Mouse (Mus musculus) midbrain, embryonic 12.5 days (tissue): ENCODE measurements around the gene Fbxl15. TPM values are rescaled to one million over a fixed set of nuclear protein-coding genes. Genes with fewer than 3 reads are reported as not detected.

Experiments
- ATAC-seq: fragments of 200-750 bp; cut with Nextera tagmentation; 2 replicates; pipeline ENCODE4 v1.8.0; 2017; ENCODE audit warnings: low read depth, moderate TSS enrichment, moderate library complexity; ENCODE audit not compliant: low FRiP score
- H3K27ac ChIP-seq: fragments of 300-500 bp; sonication (generic); replicated peaks from 2 replicates; pipeline ENCODE4 v1.5.1; 2016; ENCODE audit warnings: mild to moderate bottlenecking
- H3K27me3 ChIP-seq: fragments of 300-500 bp; sonication (generic); 2 replicates; pipeline ENCODE4 v1.6.1; 2016; ENCODE audit warnings: mild to moderate bottlenecking
- H3K36me3 ChIP-seq: fragments of 300-500 bp; sonication (generic); 2 replicates; pipeline ENCODE4 v1.6.1; 2016
- H3K4me1 ChIP-seq: fragments of 300-500 bp; sonication (generic); 2 replicates; pipeline ENCODE4 v1.6.1; 2016
- H3K4me2 ChIP-seq: fragments of 300-500 bp; sonication (generic); replicated peaks from 2 replicates; pipeline ENCODE4 v1.6.1; 2016; ENCODE audit warnings: mild to moderate bottlenecking, moderate library complexity
- H3K4me3 ChIP-seq: fragments of 300-500 bp; sonication (generic); 2 replicates; pipeline ENCODE4 v1.5.1; 2016; ENCODE audit warnings: mild to moderate bottlenecking
- H3K9ac ChIP-seq: fragments of 300-500 bp; sonication (generic); replicated peaks from 2 replicates; pipeline ENCODE4 v1.6.1; 2016; ENCODE audit warnings: mild to moderate bottlenecking, moderate library complexity
- H3K9me3 ChIP-seq: fragments of 300-500 bp; sonication (generic); 2 replicates; pipeline ENCODE4 v1.6.1; 2016; ENCODE audit warnings: mild to moderate bottlenecking
- WGBS: fragments of 180-500 bp; shearing (Covaris S2); methylation state at CpG from one replicate; pipeline ENCODE4 v1.1.7; 2016; 5-methylcytosine and 5-hydroxymethylcytosine counted together
- microRNA counts: library from miRNA; unstranded; fragments of <30 nt; microRNA quantifications from one replicate; lab custom pipeline; 2017
- microRNA-seq: library from miRNA; unstranded; fragments of <30 nt; microRNA quantifications from one replicate; pipeline ENCODE4, GENCODE M21; 2017
- polyA plus RNA-seq: library from polyadenylated mRNA; unstranded; fragments of >200 nt; fragmentation: Nextera tagmentation; extraction: Ambion mirVana; gene quantifications from 2 replicates; pipeline ENCODE4 v1.2.1, GENCODE M21; 2016

The Fbxl15 gene
- polyA plus RNA-seq, 1 experiment from 2014 or later: 32.6 TPM

DNA sequence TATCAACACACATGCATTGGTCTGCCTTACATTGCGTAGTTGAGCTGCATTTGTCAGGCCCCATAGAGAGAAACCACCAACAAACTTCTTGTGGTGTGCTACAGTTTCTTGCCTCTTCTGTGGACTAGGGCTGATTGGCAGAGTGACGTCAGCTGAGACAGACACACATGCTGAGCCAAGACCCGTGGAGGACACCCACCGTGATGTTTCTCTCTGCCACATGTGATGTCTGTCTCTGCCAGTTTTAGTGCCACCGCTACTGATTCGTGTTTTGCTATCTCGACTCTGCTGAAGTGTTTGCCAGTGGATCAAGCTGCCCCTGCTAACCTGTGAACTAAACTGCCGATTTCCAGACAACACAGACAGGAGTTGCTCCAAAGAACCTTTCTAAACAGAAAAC, 34.1 kb downstream of the Fbxl15 start:
- H3K4me2 ChIP-seq: no peak overlapping the region
- no peak for ATAC-seq

DNA sequence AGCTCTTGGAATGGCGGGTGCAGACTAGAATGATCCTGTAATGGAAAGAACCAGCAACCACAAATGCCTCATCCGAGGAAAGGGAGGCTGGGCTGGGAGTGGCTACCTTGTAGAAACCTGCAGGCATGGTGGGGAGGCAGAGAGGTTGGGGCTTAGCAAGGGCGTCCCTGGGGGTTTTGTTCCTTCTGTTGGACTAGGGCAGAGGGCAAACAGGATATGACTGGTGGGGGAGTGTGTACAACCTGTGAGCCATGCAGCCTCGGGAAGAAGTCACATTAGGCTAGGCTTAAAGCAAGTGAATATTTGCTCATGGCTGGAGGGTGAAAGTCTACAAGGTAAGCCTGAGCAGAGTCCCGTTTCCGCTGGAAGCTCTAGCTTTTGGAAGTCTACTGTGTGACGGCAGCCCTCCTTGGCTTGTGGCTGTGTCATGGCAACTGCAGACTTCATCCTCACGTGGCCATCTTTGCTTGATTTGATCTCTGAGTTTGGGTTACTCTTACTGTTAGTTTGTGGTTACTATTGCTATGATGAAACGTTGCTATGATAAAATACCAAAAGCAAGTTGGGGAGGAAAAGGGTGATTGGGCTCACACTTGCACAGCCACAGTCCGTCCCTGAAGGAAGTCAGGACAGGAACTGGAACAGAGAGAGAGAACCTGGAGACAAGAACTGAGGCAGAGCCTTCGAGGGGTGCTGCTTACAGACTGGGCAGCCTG, 35.5 kb downstream of the Fbxl15 start:
- ATAC-seq: no peak
- H3K9me3 ChIP-seq: no peaks in the 10 kb centered on the region
- no peaks in the 10 kb centered on the region for H3K36me3 ChIP-seq
- peaks cover 3% of the 10 kb centered on the region for H3K27me3 ChIP-seq
- no peak overlapping the region for H3K4me3 ChIP-seq
- H3K4me2 ChIP-seq: no peak overlapping the region
- H3K9ac ChIP-seq: no peak overlapping the region
- 91% methylated on average over 11 of the region's 11 CpGs for whole genome bisulfite sequencing
- no peak overlapping the region for H3K27ac ChIP-seq
- no peaks in the 10 kb centered on the region for H3K4me1 ChIP-seq

More for the DNA sequence above, 34.1 kb downstream of the Fbxl15 start:
- WGBS: 92% methylated on average over 8 of the region's 8 CpGs
- H3K9me3 ChIP-seq: no peaks in the 10 kb centered on the region
- no peak overlapping the region for H3K9ac ChIP-seq
- no peak overlapping the region for H3K4me3 ChIP-seq
- H3K27ac ChIP-seq: no peak overlapping the region
- no peaks in the 10 kb centered on the region for H3K36me3 ChIP-seq
- H3K27me3 ChIP-seq: peaks cover 17% of the 10 kb centered on the region
- peaks cover 4% of the 10 kb centered on the region for H3K4me1 ChIP-seq

DNA sequence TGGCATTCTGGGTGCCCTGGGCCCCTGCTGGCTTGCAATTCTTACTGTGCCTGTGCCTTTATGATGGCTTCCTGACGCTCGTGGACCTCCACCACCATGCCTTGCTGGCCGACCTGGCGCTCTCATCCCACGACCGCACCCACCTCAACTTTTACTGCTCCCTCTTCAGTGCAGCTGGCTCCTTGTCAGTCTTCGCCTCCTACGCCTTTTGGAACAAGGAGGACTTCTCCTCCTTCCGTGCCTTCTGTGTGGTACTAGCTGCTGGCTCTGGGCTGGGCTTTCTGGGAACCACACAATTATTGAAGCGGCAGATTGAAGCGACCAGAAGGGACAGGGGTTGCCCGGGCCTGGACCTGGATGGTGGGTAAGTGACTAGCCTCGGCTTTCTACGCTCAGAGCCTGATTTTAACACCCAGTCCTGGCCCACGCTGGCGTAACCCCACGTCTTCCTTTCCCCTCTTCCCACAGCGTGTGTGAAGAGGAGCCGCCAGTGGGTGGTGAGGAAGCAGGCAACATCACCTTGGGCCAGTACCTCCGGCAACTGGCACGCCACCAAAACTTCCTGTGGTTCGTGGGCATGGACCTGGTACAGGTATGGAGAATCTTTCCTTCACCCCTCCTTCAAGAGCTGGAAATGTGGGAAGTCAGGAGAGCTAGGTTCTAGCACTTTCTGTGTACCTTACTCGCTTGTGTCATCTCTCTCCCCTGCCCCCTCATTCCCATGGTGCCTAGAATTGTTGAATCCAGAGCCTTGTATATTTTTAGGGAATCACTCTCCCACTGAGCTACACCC, 40.0 kb downstream of the Fbxl15 start:
- 90% methylated on average over 23 of the region's 23 CpGs for WGBS
- no peaks in the 10 kb centered on the region for H3K9me3 ChIP-seq
- ATAC-seq: no peak

DNA sequence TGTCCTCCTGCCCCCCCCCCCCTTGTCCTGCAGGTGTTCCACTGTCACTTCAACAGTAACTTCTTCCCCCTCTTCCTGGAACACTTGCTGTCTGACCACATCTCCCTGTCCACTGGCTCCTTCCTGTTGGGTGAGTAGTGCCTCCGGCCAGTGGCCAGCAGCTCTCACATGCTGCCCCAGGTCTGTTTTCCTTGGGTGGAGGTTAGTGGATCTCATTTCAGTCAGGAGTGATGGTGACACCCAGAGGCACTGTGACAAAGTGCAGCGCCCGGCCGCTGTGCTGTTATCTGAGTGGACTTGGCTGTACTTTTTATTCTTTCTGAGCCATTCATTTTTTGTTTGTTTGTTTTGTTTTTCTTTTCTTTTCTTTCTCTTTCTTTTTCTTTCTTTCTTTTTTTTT, 41.2 kb downstream of the Fbxl15 start:
- no peaks in the 10 kb centered on the region for H3K27me3 ChIP-seq
- no peak for ATAC-seq

More for the DNA sequence above, 40.0 kb downstream of the Fbxl15 start:
- Histone ChIP-seq H3K9ac (no peak overlapping the region), H3K4me2 (no peak overlapping the region), H3K4me3 (no peak overlapping the region), H3K27me3 (no peaks in the 10 kb centered on the region), H3K36me3 (0 out of 2 replicates have a peak, but pooled peaks cover 3% of the 10 kb centered on the region), H3K4me1 (no peaks in the 10 kb centered on the region), H3K27ac (no peak overlapping the region)

DNA sequence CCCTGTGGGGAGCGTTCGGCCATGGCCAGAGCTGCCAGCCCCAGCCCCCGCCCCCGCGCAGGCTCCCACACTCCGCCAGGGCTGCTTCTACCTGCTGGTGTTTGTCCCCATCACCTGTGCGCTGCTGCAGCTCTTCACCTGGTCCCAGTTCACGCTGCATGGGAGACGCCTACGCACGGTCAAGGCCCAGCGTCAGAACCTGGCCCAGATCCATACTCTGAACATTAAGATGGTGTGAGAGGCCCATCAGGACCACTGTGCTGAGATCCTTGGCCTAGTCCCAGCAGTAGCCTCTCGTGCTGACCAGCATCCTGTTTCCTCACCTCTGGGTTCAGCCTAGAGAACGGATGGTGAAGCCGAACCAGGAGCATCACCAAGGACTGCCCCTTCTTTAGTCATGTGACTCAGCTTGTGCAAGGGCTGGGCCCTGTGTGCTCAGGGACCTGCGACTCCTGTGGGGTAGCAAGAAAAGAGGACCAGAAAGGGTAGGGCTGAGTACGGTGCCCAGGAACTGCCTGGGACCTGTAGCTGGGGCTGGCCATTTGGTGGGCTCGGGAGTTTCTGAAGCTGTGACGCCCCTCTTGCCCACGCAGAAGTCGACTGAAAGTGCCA, 46.6 kb downstream of the Fbxl15 start:
- no peak overlapping the region for H3K27ac ChIP-seq
- H3K27me3 ChIP-seq: no peaks in the 10 kb centered on the region
- H3K4me3 ChIP-seq: no peak overlapping the region
- H3K4me2 ChIP-seq: no peak overlapping the region
- no peak overlapping the region for H3K9ac ChIP-seq
- no peaks in the 10 kb centered on the region for H3K9me3 ChIP-seq
- no peak for ATAC-seq
- no peaks in the 10 kb centered on the region for H3K4me1 ChIP-seq
- 48% methylated on average over 21 of the region's 21 CpGs for WGBS
- peaks cover 41% of the 10 kb centered on the region for H3K36me3 ChIP-seq

More for the DNA sequence above, 41.2 kb downstream of the Fbxl15 start:
- Histone ChIP-seq H3K4me1 (no peaks in the 10 kb centered on the region), H3K4me2 (no peak overlapping the region), H3K36me3 (0 out of 2 replicates have a peak, but pooled peaks cover 3% of the 10 kb centered on the region), H3K9ac (no peak overlapping the region), H3K9me3 (no peaks in the 10 kb centered on the region), H3K4me3 (no peak overlapping the region), H3K27ac (no peak overlapping the region)
- 35% methylated on average over 4 of the region's 4 CpGs for WGBS

DNA sequence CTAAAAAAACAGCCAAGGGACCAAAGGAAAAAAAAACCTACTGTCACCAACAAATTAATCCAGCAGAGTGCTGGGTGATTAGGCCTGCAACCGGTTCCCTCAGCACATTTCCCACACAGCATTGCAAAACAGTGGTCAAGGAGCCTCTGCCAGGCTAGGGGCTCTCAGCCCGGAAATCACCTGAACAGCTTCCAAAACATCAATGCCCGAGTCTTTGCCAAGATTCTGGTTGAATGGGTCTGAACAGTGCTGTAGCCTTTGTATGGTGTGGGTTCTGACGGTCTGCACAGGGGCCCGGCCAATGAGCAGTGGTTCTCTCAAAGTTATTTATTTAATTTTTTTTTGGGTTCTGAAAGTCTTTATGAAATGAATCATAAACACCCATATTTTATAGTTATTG, 47.5 kb downstream of the Fbxl15 start:
- no peak for ATAC-seq
- Histone ChIP-seq H3K4me3 (no peak overlapping the region), H3K9me3 (no peaks in the 10 kb centered on the region), H3K36me3 (peaks cover 51% of the 10 kb centered on the region), H3K27ac (no peak overlapping the region), H3K9ac (no peak overlapping the region), H3K27me3 (no peaks in the 10 kb centered on the region), H3K4me2 (no peak overlapping the region), H3K4me1 (no peaks in the 10 kb centered on the region)
- 66% methylated on average over 5 of the region's 5 CpGs for WGBS

DNA sequence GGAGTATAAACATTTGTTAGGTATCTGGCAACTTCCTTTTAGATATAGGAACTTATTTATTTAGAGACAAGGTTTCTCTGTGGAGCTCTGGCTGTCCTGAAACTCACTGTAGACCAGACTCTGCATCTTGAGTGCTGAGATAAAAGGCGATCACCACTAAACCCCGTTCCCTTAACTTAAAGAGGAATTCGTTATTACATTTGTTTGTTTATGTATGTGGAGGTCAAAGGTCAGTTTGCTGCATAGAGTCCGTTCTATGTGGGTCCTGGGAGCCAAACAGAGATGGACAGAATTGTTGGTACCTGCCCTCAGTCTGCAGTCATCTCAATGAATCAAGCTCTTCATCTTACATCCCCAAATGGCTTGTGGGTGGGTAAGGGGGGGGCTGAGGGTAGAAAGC, 47.9 kb downstream of the Fbxl15 start:
- Histone ChIP-seq H3K4me2 (no peak overlapping the region), H3K9me3 (no peaks in the 10 kb centered on the region), H3K4me3 (no peak overlapping the region), H3K9ac (no peak overlapping the region), H3K27ac (no peak overlapping the region), H3K4me1 (no peaks in the 10 kb centered on the region), H3K27me3 (no peaks in the 10 kb centered on the region), H3K36me3 (peaks cover 55% of the 10 kb centered on the region)
- ATAC-seq: no peak
- 65% methylated on average over 4 of the region's 4 CpGs for WGBS

MicroRNAs encoded within 50 kb of the gene (microRNA counts, 519-probe panel; counts per million panel counts)
- not detected for microRNA mmu-miR-146b (lab: Ali Mortazavi, UCI)

Small RNAs within 50 kb of the gene (microRNA-seq; reads per million reads assigned to microRNA genes)
- 1.6 reads per million for gene Mir146b

Other genes starting within 250 kb of the Fbxl15 start
- 0.24 and 0.39 TPM in 2 replicates for gene Elovl3, start 196.3 kb upstream of the Fbxl15 start, polyA plus RNA-seq
- gene Pitx3, start 179.9 kb upstream of the Fbxl15 start, polyA plus RNA-seq: 4.0 and 4.2 TPM in 2 replicates
- 69.9 and 74.9 TPM in 2 replicates for gene Gbf1, start 175.7 kb upstream of the Fbxl15 start, polyA plus RNA-seq
- gene Nfkb2, start 23.9 kb upstream of the Fbxl15 start, polyA plus RNA-seq: 3.6 and 4.2 TPM in 2 replicates
- gene Psd, start 1.0 kb upstream of the Fbxl15 start, polyA plus RNA-seq: 31.4 and 31.9 TPM in 2 replicates
- 228 and 237 TPM in 2 replicates for gene Cuedc2, start 10.5 kb downstream of the Fbxl15 start, polyA plus RNA-seq
- 6.5 and 7.1 TPM in 2 replicates for gene Mfsd13a, start 12.9 kb downstream of the Fbxl15 start, polyA plus RNA-seq
- 1.4 TPM in 2 replicates for gene 2310034G01Rik, start 22.1 kb downstream of the Fbxl15 start, polyA plus RNA-seq
- 242 and 258 TPM in 2 replicates for gene Actr1a, start 67.6 kb downstream of the Fbxl15 start, polyA plus RNA-seq
- gene Sufu, start 68.7 kb downstream of the Fbxl15 start, polyA plus RNA-seq: 42.4 and 43.7 TPM in 2 replicates
- gene Trim8, start 173.5 kb downstream of the Fbxl15 start, polyA plus RNA-seq: 38.5 and 53.9 TPM in 2 replicates
- gene Arl3, start 245.0 kb downstream of the Fbxl15 start, polyA plus RNA-seq: 201 and 208 TPM in 2 replicates
- gene Sfxn2, start 245.2 kb downstream of the Fbxl15 start, polyA plus RNA-seq: 11.9 and 14.2 TPM in 2 replicates